Mouse (Mus musculus) hematopoietic stem cell, adult 5-6 weeks (primary cell): ENCODE data around the gene Ccdc71. TPM values are rescaled to one million over a fixed set of nuclear protein-coding genes. Genes with fewer than 3 reads are reported as not detected.

Source experiments
- ATAC-seq, 2 experiments: fragments of 125-278 bp in 1 of 2; replicated peaks in 1 of 2; 2 replicates each; pipeline ENCODE4 v1.8.0; 2016 to 2017; ENCODE audit warnings: inconsistent platforms in 2 of 2, mild to moderate bottlenecking in 2 of 2, moderate number of reproducible peaks in 2 of 2, low read depth in 1 of 2, moderate TSS enrichment in 1 of 2; ENCODE audit not compliant: low FRiP score in 2 of 2, poor library complexity in 2 of 2, severe bottlenecking in 2 of 2, insufficient read depth in 1 of 2, low TSS enrichment in 1 of 2
- total RNA-seq: library from RNA; stranded (forward); fragments of 172-1452, 232-1000 nt; gene quantifications from 2 replicates; pipeline ENCODE4 v1.2.3, GENCODE M21; 2017

Gene Ccdc71
- total RNA-seq, 1 experiment from 2014 or later: 13.4 TPM

- no peak for ATAC-seq
Measured at GRCm38 (mm10) chr9:108453458-108453857, 6.9 kb upstream of the Ccdc71 start.

DNA sequence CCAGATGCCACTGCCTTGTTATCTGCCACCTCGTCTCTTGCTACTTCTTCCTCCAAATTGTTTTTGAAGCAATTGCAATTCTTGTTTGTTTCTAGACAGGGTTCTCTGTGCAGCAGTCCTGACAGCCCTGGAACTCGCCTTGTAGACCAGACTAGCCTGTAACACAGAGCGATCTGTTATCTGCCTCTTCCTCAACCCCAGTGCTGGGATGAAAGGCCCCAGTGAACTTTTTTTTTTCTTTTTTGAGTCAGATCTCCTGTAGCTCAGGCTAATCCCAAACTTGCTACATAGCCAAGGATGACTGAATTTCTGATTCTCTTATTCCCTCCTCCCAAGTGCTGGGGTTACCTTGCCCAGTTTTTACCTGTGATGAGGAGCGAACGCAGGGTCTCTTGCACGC, 5.9 kb upstream of the Ccdc71 start:
- ATAC-seq: no peak

DNA sequence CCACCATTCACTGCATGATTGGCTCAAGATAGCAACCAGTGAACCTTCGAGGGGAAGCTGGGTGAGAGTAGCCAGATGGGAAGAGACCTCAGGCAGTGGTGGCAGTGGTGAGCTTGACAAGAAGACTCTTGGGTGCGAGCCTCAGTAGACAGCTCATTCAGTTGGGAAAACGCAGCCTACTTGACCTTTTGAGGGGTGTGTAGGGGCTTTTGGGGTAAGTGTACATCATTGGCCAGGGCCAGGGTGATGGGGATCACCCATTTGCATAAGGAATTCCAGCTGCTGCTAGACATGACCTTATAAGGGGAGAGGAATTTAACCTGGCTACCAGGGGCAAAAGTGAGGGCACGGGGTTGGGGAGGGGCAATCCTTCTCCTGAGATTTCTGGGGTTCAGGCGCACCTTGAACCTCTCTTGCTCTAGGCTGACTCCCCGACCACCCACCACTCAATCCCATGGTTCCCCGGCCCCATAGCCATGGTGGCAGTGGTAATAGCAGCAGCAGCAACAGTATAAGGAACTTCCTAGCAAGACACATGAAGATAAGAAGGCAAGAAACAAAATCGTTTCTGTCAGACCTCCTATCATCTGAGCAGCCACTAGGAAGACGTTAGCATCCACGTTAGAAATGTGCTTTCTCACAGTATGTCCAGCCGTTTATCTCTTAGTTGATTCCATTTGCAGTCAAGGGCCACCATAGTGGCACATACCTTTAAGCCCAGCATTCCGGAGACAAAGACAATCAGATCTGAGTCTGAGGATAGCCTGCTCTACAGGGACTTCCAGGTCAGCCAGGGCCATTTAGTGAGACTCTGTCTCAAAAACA, 4.4 kb upstream of the Ccdc71 start:
- no peak for ATAC-seq

- ATAC-seq: no peak
Measured at GRCm38 (mm10) chr9:108456953-108457352, 3.4 kb upstream of the Ccdc71 start.

- 0 out of 4 replicates have a peak, but pooled peaks have one; percentile 13 to 28 for ATAC-seq
Measured at GRCm38 (mm10) chr9:108459939-108460318, 398 bp upstream of the Ccdc71 start.

GRCm38 (mm10) chr9:108461181-108461631, 879 bp downstream of the Ccdc71 start, which contains the start of gene Klhdc8b:
TSS of gene Klhdc8b (minus strand) at chr9:108461581.
- ATAC-seq: no peak

- no peak for ATAC-seq
Measured at GRCm38 (mm10) chr9:108461675-108462074, 1.3 kb downstream of the Ccdc71 start.

DNA sequence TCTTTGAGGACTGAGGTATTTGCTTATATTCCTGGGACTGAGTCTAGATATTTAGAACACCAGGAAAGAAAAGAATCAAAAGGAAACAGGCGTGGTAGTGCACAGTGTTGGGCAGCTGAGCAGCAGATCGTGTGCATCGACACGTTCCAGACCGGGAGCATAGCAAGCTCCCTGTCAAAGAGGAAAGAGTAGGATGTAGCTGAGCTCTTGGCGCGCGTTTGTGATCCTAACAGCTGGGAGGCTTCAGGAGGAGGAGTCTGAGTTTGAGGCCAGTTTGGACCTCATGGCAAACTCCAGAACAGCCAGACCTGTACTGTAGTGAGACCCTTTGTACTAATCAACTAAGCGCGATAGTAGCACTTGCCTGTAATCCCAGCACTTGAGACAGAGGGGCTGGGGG, 1.9 kb downstream of the Ccdc71 start:
- no peak for ATAC-seq

- ATAC-seq: no peak
Measured at GRCm38 (mm10) chr9:108463713-108464112, 3.4 kb downstream of the Ccdc71 start.

GRCm38 (mm10) chr9:108466219-108466618, 5.9 kb downstream of the Ccdc71 start:
- no peak for ATAC-seq

DNA sequence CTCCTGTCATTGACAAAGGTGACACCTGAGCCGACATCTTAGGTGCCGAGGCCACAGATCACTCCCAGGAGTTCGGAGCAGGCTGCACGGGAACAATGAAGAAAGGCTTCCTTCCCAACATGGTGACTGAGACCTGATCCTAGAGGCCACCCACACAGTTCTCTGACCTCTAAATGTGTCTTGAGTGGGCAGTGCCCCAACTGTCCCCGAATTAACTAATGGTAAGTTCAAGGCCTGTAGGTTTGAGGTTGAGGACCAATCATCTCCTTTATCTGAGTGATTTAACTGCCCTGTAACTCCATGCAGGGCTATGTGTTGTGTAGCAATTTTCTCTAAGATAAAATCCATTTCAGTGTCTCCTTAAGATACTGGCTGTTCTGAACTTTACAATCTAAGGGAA, 9.1 kb downstream of the Ccdc71 start:
- ATAC-seq: no peak

DNA sequence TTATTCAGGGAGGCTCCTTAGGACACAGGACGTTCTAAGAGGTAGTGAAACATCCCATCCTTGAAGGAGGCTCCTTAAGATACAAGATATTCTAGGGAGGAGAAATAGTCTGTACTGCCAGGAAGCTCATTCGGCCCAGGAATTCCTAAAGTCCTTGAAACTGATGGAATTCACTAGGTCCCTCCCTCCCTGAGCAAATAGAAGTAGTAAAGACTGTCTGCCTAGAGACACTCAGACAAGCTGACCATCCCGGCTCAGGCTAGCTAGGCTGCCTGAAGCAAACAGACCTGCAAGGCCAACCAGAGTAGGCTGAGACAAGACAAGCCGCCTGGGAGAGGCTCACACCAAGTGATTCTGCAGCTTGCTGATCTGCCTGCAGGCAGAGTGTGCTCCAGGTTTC, 9.5 kb downstream of the Ccdc71 start:
- no peak for ATAC-seq

DNA sequence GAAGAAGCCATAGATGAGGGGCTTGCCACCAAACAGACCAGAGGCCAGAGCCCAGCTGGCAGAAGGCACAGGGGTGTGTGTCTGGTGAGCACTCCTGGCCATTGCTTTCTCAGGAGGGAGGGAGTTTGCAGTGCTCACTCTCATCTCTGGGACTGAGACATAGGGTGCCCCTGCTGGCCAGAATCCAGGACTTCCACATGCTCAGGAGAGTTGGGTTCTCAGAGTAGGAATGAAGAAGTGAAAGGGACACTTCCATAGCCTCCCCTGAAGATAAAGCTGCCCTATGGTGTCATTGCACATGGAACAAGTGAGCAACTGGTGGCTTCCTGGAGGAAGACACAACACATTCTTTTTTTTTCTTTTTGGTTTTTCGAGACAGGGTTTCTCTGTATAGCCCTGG, 14.2 kb downstream of the Ccdc71 start:
- ATAC-seq: no peak

- ATAC-seq: peak; percentile 14 to 25; a peak in 1 of 4 replicates
Measured at GRCm38 (mm10) chr9:108478638-108479156, 18.4 kb downstream of the Ccdc71 start.

GRCm38 (mm10) chr9:108479241-108479640, 18.9 kb downstream of the Ccdc71 start:
- ATAC-seq: no peak; a peak in 1 of 4 replicates

DNA sequence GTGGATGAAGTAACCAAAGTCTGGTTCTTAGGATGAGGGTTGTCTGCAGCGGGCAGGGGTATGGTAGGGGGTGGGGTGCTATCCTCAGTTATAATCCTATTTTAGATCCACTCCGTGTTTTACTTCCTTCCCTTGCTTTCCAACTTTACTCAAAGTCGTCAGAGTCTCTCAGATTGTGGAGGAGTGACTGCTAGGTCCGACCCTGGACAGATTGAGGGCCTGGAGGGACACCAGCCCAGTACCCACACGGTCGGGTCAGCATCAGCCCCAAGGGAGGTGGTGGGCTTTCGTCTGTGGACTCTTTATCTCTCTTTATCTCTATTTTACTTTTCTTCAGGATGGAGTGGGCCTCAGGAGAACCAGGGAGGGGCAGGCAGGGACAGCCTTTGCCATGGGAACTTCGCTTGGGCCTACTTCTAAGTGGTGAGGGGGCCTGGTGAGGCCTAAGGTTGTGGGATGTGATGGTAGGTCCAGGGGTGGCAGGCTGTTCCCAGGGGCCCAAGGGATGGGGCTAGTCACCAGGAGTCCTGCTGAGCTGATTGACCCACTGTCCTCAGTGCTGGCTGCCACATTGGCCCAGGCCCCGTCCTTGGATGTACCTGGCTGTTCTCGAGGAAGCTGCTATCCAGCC, 19.5 kb downstream of the Ccdc71 start, which contains the start of gene Lamb2:
Gene Lamb2, plus strand, starts transcription at position 16 of the 631 bp plus-strand sequence.
- 0 out of 4 replicates have a peak, but pooled peaks have one; percentile 11 to 12 for ATAC-seq

DNA sequence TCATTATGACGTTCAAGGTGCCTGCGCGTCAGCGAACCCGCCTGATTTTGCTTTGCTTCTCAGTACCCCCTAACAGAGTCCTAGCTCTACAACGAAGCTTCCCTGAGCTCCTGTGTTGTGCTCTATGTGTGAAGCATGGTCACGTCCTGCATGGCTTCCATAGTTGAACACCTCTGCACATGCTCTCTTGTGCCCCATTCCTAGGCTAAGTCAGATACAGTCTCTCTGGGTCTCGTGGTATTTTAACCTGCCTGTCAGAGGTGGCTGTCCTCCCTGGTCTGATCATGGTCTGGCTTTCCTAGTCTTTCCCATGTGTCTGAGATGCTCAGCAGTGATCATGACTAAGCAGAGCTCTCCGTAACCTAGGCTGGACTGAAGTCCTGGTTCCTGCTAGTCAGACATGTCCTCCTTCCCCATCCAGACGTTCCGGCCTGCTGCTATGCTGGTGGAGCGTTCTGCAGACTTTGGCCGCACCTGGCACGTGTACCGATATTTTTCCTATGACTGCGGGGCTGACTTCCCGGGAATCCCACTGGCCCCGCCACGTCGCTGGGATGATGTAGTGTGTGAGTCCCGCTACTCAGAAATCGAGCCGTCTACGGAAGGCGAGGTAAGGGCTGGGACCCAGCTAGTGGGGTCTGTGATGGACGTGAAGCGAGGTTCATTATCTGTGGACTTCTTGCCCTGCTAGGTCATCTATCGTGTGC, 20.6 kb downstream of the Ccdc71 start:
- ATAC-seq: no peak
